Mouse (Mus musculus) sigmoid colon, adult 10 weeks (tissue): ENCODE results near the gene Slc4a7. TPM values are rescaled to one million over a fixed set of nuclear protein-coding genes. Genes with fewer than 3 reads are reported as not detected.

Experiments
- polyA plus RNA-seq: library from polyadenylated mRNA; stranded (reverse); fragments of 350-450 nt; fragmentation: Illumina TruSeq; extraction: RNeasy Lipid Tissue Mini Kit (QIAGEN cat#74804); gene quantifications from one replicate; pipeline ENCODE4 v1.2.3, GENCODE M21; 2014; ENCODE audit warnings: low read depth, low replicate concordance

The Slc4a7 gene
- 201 TPM for polyA plus RNA-seq

DNA sequence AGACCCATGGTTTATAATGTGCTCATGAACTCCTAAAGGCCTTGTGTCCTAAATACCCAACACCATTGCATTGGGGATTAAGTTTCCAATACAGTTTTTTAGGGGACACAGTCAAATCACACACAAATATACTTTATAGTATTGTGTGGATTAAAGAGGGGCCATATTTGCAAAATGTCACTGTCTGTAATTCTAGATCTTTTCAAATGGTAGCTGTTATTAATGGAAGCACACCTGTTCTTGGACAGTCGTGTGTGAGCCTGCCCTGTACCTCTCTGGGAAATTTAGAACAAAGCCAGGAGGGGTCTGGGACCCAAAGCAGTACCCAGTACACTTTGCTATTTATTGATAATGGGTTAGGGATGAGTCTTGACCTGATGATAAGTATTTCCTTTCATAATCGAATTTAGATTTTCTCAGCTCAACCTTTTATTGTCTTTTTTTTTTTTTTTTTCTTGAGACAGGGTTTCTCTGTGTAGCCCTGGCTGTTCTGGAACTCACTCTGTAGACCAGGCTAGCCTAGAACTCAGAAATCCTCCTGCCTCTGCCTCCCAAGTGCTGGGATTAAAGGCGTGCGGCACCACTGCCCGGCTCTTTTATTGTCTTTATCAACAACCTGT lies at the start of gene Slc4a7:
TSS of gene Slc4a7 (plus strand) at position 570 of the 620 bp plus-strand sequence.

GRCm38 (mm10) chr14:14803115-14803514 lies 101.0 kb downstream of the Slc4a7 start, which contains the start of gene Nek10:
Gene Nek10, plus strand, starts transcription at chr14:14803415.

Other genes with a start within 250 kb of the Slc4a7 start
- 0.38 TPM for gene Nek10, start 101.1 kb downstream of the Slc4a7 start, polyA plus RNA-seq